Mouse (Mus musculus): Measurements from ENCODE around the gene En2.

DNA sequence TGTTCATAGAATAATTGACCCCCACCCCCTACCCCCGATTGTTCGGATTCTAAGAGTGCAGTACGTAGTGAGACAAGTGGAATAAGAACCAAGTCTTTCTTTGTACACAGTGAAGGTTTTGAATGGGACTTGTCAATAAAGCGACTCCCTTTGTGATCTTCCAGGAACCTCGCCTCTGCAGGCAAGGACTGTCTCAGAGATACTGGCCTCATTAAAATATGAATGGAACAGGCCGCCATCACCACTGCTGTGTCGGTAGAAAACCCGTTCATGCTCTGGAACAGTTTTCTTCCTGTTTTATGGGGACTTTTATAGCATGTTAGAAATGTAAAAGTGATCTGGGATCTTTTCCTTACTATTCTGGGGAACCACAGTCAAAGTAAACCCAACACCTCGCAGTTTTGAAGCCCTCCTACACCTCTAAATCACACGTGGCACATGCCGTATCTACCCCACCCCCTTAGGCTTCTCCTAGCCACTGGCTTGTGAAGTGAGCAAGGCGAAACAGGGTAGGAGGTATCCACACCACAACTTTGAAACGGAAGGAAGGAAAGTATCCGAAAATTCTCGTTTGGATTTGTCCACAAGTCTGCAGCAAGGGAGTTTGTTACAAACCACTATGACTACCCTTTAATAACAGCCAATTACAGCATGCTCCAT is 46.3 kb downstream of the En2 start:
- no peak for TF ChIP-seq POLR2A (IDR thresholded peaks at IDR 0.05; ENCODE audit: low read depth, low read length)
- TF ChIP-seq CTCF (conservative IDR thresholded peaks at IDR 0.05; ENCODE audit: insufficient read depth, insufficient read length, low read depth, low read length): no peak
